Mouse (Mus musculus): Measurements from ENCODE around the gene Tm4sf1.

The Tm4sf1 gene

GRCm38 (mm10) chr3:57301921-57302539, at the start of gene Tm4sf1:
Tm4sf1 (minus strand) TSS chr3:57301988.
- DNase-seq = no peak

DNA sequence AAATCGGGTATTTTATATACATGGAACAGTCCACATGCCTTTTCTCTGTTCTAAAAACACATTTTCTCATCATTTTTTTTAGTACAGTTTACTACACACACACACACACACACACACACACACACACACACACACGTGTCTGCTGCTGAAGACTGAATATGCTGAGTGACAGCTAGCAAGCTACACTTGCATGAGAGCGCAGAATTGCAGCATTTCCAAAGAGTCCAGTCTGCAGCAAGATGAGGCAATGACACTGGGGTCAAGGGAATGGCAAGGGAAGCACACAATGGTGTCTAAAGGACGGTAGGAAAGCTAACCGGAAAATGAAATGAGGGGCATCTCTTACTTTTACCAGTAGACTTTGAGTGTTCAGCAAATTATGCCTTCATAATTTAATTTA, 43.0 kb upstream of the Tm4sf1 start:
- no peak for DNase-seq

DNA sequence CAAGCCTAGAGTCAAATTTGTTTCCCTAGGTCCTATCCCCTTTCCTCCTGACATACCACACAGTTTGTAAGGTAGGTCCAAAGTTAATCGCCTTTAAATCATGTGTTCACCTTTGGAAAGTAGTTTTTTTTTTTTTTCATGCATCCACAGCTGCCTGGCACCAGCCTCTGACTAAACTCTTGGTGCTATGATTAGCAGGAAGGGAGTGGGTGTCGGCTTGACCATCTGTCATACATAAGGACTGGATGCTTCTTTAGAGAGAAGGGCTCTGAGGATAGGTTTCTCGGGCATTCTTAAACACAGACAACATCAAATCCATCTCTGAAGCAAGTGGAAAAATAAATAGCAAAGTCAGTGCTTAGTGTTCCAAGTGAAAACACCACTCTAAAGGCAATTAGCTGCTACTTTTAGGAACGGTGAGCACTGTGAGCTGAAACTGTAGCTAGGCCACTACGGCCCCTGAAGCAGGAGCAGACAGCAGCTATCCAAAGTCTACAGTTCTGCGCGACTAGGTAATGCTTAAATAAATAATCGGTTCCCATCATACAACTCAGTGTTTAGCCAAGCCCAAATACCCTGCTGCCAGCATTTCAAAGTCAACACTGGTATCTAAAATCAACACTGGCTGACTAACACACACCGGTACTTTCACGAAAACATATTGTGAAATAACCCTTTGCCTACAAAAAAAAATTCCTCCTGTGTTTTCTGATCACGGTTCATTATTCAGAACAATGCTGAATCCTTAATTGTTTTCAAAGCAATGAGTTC, 42.2 kb upstream of the Tm4sf1 start:
- no peak for DNase-seq

DNA sequence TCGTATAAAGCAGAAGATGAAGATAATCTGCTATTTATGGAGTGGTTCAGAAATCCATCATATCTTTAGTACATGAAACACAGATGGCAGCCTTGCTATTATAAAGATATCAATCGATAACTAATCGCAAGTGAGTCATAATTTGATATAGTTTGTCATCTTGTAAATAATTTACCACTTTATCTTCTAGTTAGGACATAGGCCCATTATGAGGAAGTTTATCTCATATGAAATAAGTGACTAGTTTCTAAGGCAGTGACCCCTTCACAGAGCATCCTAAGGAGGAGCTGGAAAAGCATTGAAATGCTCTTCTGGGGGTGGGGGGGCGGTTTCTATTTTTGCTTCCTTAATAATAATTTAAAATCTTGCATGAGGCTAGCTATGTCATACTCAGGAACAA, 41.2 kb upstream of the Tm4sf1 start:
- DNase-seq = no peak

DNA sequence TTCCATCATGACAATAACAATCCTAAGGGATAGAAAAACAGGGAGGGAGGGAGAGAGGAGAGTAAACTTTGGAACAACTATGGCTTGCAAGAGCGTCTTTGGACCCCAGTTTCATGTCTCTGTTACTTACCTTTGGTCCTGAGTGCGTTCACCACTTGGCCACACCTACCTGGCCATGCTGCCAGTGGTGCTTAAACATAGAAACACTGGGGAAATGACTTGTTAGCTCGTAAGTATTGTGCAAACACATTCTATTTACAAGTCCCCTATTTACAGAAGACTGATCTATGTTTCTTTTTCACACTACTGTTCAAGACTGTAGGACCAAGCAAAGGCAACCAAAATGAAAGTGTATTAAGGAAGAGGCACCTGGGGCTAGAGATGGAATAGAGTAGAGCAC, 39.5 kb upstream of the Tm4sf1 start:
- DNase-seq = no peak

DNA sequence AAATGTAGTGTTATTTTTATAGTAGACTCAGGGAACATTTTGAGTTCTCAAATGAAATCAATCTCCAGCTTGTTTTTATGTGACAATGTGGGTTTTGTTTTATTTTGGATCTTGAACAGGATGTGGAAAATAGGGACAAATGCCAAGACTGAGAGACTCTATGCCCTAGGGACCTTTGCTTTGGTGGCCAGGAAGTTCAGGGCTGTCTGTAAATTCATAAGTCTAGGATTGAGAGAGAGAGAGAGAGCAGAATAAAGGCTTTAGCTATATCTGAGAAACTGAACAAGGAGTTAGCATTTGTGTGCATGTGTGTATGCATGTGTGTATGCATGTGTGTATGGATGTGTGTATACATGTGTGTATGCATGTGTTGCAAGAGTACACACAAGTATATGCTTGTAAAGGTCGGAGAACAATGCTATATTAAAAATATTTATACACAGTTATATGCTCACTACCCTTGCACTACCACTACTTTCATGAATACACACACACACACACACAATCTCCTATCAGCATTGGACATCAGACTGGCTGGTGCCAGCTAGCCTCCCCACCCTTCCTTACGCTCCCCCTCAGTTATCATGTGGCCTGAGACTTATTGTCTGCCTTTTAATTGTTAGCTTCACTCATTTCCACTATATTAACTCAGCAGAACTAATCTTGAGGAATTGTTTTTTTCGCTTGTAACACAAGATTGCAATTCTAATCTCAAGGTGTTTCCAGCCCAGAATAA, 33.5 kb upstream of the Tm4sf1 start:
- DNase-seq = peak; percentile 19

DNA sequence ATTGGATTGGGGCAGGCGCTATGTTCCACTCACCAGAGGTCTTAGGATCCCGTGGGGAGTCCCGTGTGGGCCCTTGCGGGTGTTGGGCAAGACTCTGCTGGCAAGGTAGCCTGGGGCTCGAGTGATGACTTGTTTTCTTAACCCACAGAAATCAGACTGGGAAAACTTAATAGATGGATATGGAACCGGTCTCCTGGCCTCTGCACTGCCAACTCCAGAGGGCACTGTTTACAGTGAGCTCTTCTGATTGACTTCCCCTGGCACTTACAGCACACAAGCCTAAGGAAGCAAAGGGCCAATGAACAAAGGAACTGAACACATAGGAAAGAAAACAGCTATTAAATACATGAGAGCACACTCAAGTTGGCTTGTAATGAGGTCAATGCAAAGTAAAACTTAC, 26.2 kb upstream of the Tm4sf1 start:
- DNase-seq = no peak

GRCm38 (mm10) chr3:57307076-57307475, 5.3 kb upstream of the Tm4sf1 start:
- DNase-seq = no peak

DNA sequence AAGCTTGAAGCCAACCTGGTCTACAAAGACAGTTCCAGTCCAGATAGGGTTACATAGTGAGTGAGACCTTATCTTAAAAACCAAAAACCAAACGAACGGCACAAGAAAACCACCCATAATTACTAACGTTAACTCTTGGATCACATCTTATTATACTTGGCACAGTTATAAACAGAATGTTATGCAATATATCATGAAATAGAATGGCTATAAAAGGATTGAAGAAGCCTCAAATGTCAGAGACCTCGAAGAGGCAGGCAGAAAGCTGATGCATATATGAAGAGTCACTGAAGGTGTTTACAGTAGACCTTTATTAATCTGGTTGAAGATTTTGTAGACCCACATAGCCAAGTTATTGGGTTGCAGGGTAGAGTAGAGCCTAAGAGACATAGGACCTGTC, 3.8 kb upstream of the Tm4sf1 start:
- no peak for DNase-seq

GRCm38 (mm10) chr3:57304484-57304883, 2.7 kb upstream of the Tm4sf1 start:
- DNase-seq = no peak

DNA sequence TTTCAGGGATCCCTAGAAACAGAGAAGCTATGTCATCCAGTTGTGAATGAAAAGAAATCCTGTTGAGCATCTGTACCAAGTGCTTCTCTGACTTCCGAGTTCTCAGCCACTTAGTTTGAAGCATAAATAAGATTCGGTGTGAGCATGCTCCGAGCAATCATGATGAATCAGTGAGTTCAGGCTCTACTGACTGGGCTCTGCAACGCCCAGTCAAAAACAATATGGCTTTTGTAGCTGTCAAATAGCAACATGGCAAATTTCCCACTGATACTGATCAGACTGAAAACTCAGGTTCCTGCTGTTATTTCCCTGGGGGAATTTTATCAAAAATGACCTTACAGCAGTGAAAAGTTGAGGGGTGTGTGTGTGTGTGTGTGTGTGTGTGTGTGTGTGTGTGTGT, 2.3 kb upstream of the Tm4sf1 start:
- DNase-seq = no peak

DNA sequence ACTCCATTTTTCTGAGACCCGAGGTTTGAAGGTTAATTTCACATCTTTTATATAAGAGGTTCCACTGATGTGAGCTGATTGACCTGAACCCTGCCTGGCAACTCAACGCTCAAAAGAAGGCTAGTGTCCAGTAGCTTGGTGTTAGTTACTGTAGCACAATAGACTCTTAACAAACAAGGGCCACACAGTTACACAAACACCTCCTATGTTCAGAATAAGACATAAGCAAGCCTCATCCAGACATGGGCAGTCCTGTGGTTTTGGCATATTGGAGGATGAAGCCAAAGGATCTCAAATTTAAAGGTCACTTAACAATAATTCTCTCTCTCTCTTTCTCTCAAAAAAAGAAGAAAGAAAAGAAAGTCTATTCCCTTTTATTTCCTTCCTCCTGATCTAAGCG, 1.7 kb upstream of the Tm4sf1 start:
- no peak for DNase-seq

DNA sequence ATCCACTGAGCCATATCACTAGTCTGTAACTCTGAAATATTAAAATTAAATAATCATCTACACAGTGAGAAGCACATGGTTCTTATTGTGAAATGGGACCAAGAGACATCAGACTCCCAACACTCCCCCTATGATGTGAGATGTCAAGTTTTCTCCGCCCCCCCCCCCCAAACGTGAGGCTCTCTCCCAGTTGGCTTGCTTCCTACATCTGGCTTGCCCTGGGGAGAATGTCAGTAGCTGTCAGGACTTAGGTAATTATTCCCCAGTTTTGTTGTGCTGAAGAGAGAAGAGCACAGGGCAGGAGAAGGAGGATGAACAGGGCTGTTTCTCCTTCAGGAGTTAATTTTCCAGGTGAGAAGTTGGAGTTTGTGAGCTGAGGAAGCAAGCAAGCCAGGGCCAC, 1.1 kb upstream of the Tm4sf1 start:
- no peak for DNase-seq

DNA sequence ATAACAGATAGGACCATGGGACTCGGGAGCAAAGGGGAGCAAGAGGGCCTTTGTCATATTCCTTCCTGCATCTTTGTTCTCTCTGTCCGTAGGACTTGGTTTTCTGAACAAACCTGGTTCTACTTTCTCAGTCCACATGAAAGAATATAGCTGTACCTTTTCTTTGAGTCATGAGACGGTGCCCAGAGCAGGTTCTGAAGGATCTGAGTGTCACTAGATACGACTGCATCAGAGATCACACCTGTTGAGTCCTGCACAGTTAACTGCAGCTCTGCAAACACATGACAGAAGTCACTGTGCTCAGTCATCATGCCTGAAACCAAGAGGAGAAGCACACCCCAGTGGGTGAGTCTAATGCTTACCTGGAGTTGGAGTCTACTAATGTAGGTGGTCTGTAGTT, 422 bp downstream of the Tm4sf1 start:
- DNase-seq = no peak

- DNase-seq = no peak
These were observed 3.8 kb downstream of the Tm4sf1 start for GRCm38 (mm10) chr3:57297991-57298390.

- DNase-seq = no peak
These were observed 5.2 kb downstream of the Tm4sf1 start for GRCm38 (mm10) chr3:57296574-57296973.

DNA sequence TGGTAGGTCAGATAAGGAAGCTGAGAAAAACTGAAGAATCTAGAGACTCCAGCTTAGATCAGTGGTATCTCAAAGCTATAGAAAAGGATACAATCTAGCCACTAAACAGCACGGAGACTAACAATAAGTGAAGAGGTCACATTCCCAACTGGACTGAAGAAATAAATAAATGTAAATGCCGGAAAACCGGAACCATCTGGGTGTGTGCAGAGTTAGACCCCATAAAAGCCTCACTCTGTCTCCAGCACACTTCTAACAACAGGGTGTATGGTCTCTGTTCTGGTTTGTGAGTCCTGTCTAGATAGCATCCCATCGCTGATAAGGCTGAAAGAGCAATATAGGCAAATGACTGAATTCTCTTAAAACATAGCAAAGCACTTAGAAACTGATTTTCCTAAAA, 6.2 kb downstream of the Tm4sf1 start:
- DNase-seq = no peak

DNA sequence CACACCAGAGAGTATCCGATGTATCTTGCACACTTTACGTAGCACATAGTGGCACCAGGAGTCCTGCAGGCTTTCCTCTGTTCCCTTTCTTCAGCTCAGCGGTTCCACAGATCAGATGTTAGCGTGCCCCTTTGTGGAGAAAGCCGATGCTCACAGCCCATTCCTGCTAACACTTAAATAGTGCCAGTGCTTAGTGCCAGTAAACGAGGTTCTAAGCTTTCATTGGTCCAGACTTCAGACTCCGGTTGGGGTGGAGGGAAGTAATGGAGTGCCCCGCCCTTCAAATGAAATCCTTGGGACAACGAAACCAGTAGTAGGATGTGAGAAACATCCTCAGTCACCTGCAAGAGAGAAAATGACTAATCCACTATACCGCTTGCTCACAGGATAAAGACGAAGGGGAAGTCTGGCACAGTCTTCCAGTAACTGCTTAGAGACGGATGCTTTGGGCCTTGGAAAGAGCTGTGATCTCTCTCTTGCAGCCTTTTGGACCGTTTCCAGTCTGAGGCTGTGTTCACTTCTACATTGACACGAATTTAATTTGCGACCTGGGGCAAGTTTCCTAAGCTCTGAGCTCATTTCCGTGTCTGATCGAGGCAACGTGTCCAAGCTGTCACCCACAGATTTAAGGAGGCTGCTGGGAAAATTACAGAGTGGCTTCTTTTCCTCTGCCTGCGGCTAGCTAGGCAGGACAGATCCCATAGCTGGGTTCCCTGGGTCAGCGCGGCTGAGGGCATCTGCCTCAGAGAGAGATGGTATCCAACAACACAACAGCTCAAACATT, 6.9 kb downstream of the Tm4sf1 start:
- peak; percentile 71 for DNase-seq

- DNase-seq = no peak
These were observed 7.9 kb downstream of the Tm4sf1 start for GRCm38 (mm10) chr3:57293925-57294324.

DNA sequence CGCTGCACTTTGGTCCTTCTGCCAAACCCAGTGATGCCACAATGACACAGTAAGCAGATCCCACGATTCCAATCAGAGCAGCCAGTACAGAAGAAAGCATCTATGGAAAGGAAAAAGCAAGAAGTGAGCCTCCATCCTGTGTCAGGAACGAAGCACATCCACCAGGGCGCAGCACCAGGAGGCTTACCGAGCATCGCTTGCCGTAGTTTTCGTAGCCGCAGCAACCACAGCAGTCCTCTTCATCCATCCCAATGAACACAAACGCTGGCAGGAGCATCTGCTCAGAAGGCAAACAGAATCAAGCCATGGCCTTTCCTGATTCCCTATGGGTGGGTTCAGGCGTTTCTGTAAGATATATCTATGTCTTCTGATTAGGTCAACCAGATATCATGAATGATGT, 9.0 kb downstream of the Tm4sf1 start:
- DNase-seq = peak; percentile 19

GRCm38 (mm10) chr3:57288944-57289491, 12.8 kb downstream of the Tm4sf1 start:
- DNase-seq = no peak

- DNase-seq = no peak
These were observed 13.7 kb downstream of the Tm4sf1 start for GRCm38 (mm10) chr3:57287854-57288720.

All from kidney, adult 18-20 months (tissue).